Mouse (Mus musculus) limb, embryonic 13.5 days (tissue): ENCODE measurements around the gene Hexdc. TPM values are rescaled to one million over a fixed set of nuclear protein-coding genes. Genes with fewer than 3 reads are reported as not detected.

Source experiments
- ATAC-seq: fragments of 200-750 bp; cut with Nextera tagmentation; 2 replicates; pipeline ENCODE4 v1.8.0; 2017; ENCODE audit warnings: low read depth, moderate number of reproducible peaks, moderate TSS enrichment; ENCODE audit not compliant: low FRiP score
- H3K27ac ChIP-seq: fragments of 300-500 bp; sonication (generic); 2 replicates; pipeline ENCODE4 v1.5.1; 2015; ENCODE audit warnings: inconsistent platforms, mild to moderate bottlenecking, moderate library complexity
- H3K27me3 ChIP-seq: fragments of 300-500 bp; sonication (generic); 2 replicates; pipeline ENCODE4 v1.6.1; 2015; ENCODE audit warnings: mild to moderate bottlenecking, inconsistent platforms
- H3K36me3 ChIP-seq: fragments of 300-500 bp; sonication (generic); 2 replicates; pipeline ENCODE4 v1.6.1; 2015; ENCODE audit warnings: inconsistent platforms, mild to moderate bottlenecking, moderate library complexity
- H3K4me1 ChIP-seq: fragments of 300-500 bp; sonication (generic); 2 replicates; pipeline ENCODE4 v1.6.1; 2015; ENCODE audit warnings: inconsistent platforms
- H3K4me2 ChIP-seq: fragments of 300-500 bp; sonication (generic); replicated peaks from 2 replicates; pipeline ENCODE4 v1.6.1; 2015; ENCODE audit warnings: inconsistent platforms, mild to moderate bottlenecking, moderate library complexity
- H3K4me3 ChIP-seq: fragments of 300-500 bp; sonication (generic); 2 replicates; pipeline ENCODE4 v1.5.1; 2015; ENCODE audit warnings: moderate library complexity, mild to moderate bottlenecking, inconsistent platforms
- H3K9ac ChIP-seq: fragments of 300-500 bp; sonication (generic); 2 replicates; pipeline ENCODE4 v1.6.1; 2015; ENCODE audit warnings: mild to moderate bottlenecking, inconsistent platforms
- H3K9me3 ChIP-seq: fragments of 300-500 bp; sonication (generic); 2 replicates; pipeline ENCODE4 v1.6.1; 2016; ENCODE audit warnings: inconsistent platforms
- WGBS: fragments of 180-500 bp; shearing (Covaris S2); methylation state at CpG from one replicate; pipeline ENCODE4 v1.1.7; 2015; 5-methylcytosine and 5-hydroxymethylcytosine counted together
- polyA plus RNA-seq: library from polyadenylated mRNA; unstranded; fragments of >200 nt; fragmentation: Nextera tagmentation; extraction: Ambion mirVana; gene quantifications from 2 replicates; pipeline ENCODE4 v1.2.1, GENCODE M21; 2015

Hexdc gene
- polyA plus RNA-seq: 10.4 and 10.6 TPM in 2 replicates

- H3K4me3 ChIP-seq: peak within 1 kb of the TSS; percentile 73
- no peaks in the 10 kb centered on the region for H3K9me3 ChIP-seq
- under 1% methylated on average over 70 of the region's 70 CpGs for WGBS
- peak within 1 kb of the TSS; percentile 80 for H3K4me2 ChIP-seq
- H3K9ac ChIP-seq: peak within 1 kb of the TSS; percentile 81
- ATAC-seq: peak; percentile 97
- H3K36me3 ChIP-seq: peaks cover 19% of the 10 kb centered on the region
- H3K4me1 ChIP-seq: peaks cover 11% of the 10 kb centered on the region
- no peaks in the 10 kb centered on the region for H3K27me3 ChIP-seq
- H3K27ac ChIP-seq: peak within 1 kb of the TSS; percentile 78
Measured at GRCm38 (mm10) chr11:121204161-121205006, at the start of gene Hexdc, which contains the start of gene Ogfod3. TSS of gene Hexdc (plus strand) at chr11:121204433. TSS of gene Ogfod3 (minus strand) at chr11:121204711.

DNA sequence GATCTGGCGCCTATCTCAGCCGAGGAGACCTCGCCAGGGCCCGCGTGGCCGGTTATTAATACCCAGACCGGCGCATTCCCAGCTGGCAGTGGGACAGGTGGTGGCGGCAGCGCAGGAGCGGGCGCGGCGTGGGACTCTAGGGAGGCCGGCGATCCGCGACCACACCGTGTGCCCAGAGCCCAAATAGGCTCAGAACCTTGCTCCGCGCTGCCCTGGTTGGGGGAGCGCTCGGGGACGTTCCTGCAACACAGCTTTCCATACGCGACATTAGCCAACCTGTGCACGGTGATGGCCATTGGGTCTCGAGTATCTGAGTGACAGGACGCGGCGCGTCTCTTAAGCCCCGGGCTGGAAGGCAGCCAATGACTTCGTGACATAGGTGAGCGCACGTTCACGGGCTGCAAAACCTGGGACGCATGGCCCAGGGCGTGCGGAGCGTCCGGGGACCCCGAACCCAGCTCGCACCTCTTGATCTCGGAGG is 47.8 kb upstream of the Hexdc start:
- H3K4me2 ChIP-seq: peak overlapping the region; percentile 71
- 2% methylated on average over 45 of the region's 45 CpGs for WGBS
- H3K9me3 ChIP-seq: no peaks in the 10 kb centered on the region
- H3K9ac ChIP-seq: peak overlapping the region; percentile 43; the same call in 1 of the 2 replicates
- peak; percentile 66 for ATAC-seq
- no peaks in the 10 kb centered on the region for H3K36me3 ChIP-seq
- H3K4me3 ChIP-seq: peak overlapping the region; percentile 42
- no peak overlapping the region for H3K27ac ChIP-seq
- peaks cover 10% of the 10 kb centered on the region for H3K4me1 ChIP-seq
- peaks cover 54% of the 10 kb centered on the region for H3K27me3 ChIP-seq

GRCm38 (mm10) chr11:121159971-121160370 is 44.3 kb upstream of the Hexdc start, which contains the start of gene Uts2r:
TSS of gene Uts2r (plus strand) at chr11:121160271.
- Histone ChIP-seq H3K27ac (no peak within 1 kb of the TSS), H3K4me1 (peaks cover 10% of the 10 kb centered on the region), H3K9ac (no peak within 1 kb of the TSS), H3K36me3 (no peaks in the 10 kb centered on the region), H3K9me3 (no peaks in the 10 kb centered on the region), H3K27me3 (peaks cover 33% of the 10 kb centered on the region), H3K4me2 (no peak within 1 kb of the TSS), H3K4me3 (no peak within 1 kb of the TSS)
- 89% methylated on average over 5 of the region's 5 CpGs for WGBS
- no peak for ATAC-seq

- no peak for ATAC-seq
- Histone ChIP-seq H3K9ac (no peak overlapping the region), H3K4me1 (peaks cover 10% of the 10 kb centered on the region), H3K27me3 (peaks cover 25% of the 10 kb centered on the region), H3K4me2 (no peak overlapping the region), H3K27ac (no peak overlapping the region), H3K9me3 (no peaks in the 10 kb centered on the region), H3K36me3 (no peaks in the 10 kb centered on the region), H3K4me3 (no peak overlapping the region)
- WGBS: 87% methylated on average over 26 of the region's 26 CpGs
Measured at GRCm38 (mm10) chr11:121160636-121161346, 43.4 kb upstream of the Hexdc start.

GRCm38 (mm10) chr11:121163751-121164150 is 40.5 kb upstream of the Hexdc start:
- H3K9ac ChIP-seq: no peak overlapping the region
- no peak overlapping the region for H3K4me2 ChIP-seq
- 77% methylated on average over 4 of the region's 4 CpGs for WGBS
- H3K27ac ChIP-seq: no peak overlapping the region
- H3K27me3 ChIP-seq: no peaks in the 10 kb centered on the region
- no peak overlapping the region for H3K4me3 ChIP-seq
- H3K36me3 ChIP-seq: no peaks in the 10 kb centered on the region
- no peaks in the 10 kb centered on the region for H3K9me3 ChIP-seq
- no peaks in the 10 kb centered on the region for H3K4me1 ChIP-seq
- no peak for ATAC-seq

DNA sequence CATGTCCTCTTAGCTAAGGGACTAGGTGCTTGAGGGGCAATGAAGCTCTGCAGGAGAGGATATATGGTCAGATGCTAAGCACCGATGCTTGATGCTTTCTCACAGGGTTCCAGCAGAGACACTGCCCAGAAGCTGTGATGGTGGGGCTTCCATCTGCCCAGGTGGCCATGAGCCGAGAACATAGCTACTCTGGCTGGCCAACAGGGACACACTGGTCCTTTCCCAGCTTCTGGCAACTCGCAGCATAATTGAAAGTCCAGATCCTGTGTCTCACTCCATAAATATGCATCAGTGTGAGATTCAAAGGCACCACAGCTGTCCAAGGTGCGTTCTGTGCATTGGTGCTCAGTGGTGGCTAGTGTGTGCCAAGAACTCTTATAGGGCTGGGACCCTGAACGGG is 31.0 kb upstream of the Hexdc start:
- Histone ChIP-seq H3K27ac (no peak overlapping the region), H3K4me1 (no peaks in the 10 kb centered on the region), H3K9ac (no peak overlapping the region), H3K27me3 (no peaks in the 10 kb centered on the region), H3K4me2 (no peak overlapping the region), H3K4me3 (no peak overlapping the region), H3K36me3 (no peaks in the 10 kb centered on the region), H3K9me3 (no peaks in the 10 kb centered on the region)
- WGBS: 64% methylated on average over 5 of the region's 5 CpGs
- ATAC-seq: no peak

DNA sequence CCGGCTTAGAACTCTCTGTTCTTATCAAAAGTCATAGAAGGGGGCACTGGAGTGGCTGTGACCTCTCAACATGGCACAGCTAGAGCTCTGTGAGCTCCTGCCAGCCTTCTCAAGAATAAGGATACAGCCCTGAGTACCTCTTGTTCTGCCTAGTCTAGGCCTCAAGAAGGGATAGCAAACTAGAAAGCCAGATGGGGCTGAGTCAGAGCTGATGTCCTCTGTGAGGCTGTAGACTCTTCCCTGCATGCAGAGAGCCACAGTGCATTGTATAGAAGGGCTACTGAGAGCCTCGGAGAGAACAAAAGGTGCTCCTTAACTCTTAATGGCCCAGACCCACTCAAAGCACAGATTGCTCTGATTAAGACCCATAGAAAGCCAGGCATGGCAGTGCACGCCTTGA is 30.0 kb upstream of the Hexdc start:
- Histone ChIP-seq H3K27me3 (no peaks in the 10 kb centered on the region), H3K9ac (no peak overlapping the region), H3K9me3 (no peaks in the 10 kb centered on the region), H3K4me2 (no peak overlapping the region), H3K4me1 (no peaks in the 10 kb centered on the region), H3K36me3 (no peaks in the 10 kb centered on the region), H3K27ac (no peak overlapping the region), H3K4me3 (no peak overlapping the region)
- 41% methylated on average over 3 of the region's 3 CpGs for WGBS
- ATAC-seq: no peak

GRCm38 (mm10) chr11:121176285-121177270 is 27.7 kb upstream of the Hexdc start:
- ATAC-seq: peak; percentile 25; the same call in 1 of the 2 replicates
- Histone ChIP-seq H3K9me3 (no peaks in the 10 kb centered on the region), H3K9ac (no peak overlapping the region), H3K27ac (no peak overlapping the region), H3K4me1 (no peaks in the 10 kb centered on the region), H3K4me3 (no peak overlapping the region), H3K27me3 (no peaks in the 10 kb centered on the region), H3K36me3 (peaks cover 11% of the 10 kb centered on the region), H3K4me2 (no peak overlapping the region)
- 53% methylated on average over 12 of the region's 12 CpGs for WGBS

- H3K36me3 ChIP-seq: peaks cover 28% of the 10 kb centered on the region
- H3K4me1 ChIP-seq: no peaks in the 10 kb centered on the region
- no peaks in the 10 kb centered on the region for H3K9me3 ChIP-seq
- no peak overlapping the region for H3K27ac ChIP-seq
- H3K4me2 ChIP-seq: no peak overlapping the region
- H3K27me3 ChIP-seq: no peaks in the 10 kb centered on the region
- WGBS: 82% methylated on average over 3 of the region's 3 CpGs
- ATAC-seq: no peak
- H3K9ac ChIP-seq: no peak overlapping the region
- no peak overlapping the region for H3K4me3 ChIP-seq
Measured at GRCm38 (mm10) chr11:121189681-121190080, 14.6 kb upstream of the Hexdc start.

GRCm38 (mm10) chr11:121192742-121193141 is 11.5 kb upstream of the Hexdc start:
- ATAC-seq: no peak

GRCm38 (mm10) chr11:121193415-121193814 is 10.8 kb upstream of the Hexdc start:
- Histone ChIP-seq H3K36me3 (peaks cover 24% of the 10 kb centered on the region), H3K9ac (no peak overlapping the region), H3K27ac (no peak overlapping the region), H3K4me1 (no peaks in the 10 kb centered on the region), H3K4me2 (no peak overlapping the region), H3K27me3 (no peaks in the 10 kb centered on the region), H3K9me3 (no peaks in the 10 kb centered on the region), H3K4me3 (no peak overlapping the region)
- ATAC-seq: no peak
- WGBS: 80% methylated on average over 3 of the region's 3 CpGs

More at GRCm38 (mm10) chr11:121192742-121193141, 11.5 kb upstream of the Hexdc start:
- H3K36me3 ChIP-seq: peaks cover 24% of the 10 kb centered on the region
- H3K9ac ChIP-seq: no peak overlapping the region
- 75% methylated on average over 2 of the region's 2 CpGs for WGBS
- no peaks in the 10 kb centered on the region for H3K27me3 ChIP-seq
- no peak overlapping the region for H3K27ac ChIP-seq
- no peak overlapping the region for H3K4me2 ChIP-seq
- no peaks in the 10 kb centered on the region for H3K4me1 ChIP-seq
- no peak overlapping the region for H3K4me3 ChIP-seq
- no peaks in the 10 kb centered on the region for H3K9me3 ChIP-seq
